Mouse (Mus musculus) gastrocnemius, adult 18-20 months (tissue): ENCODE data around the gene Ess2. TPM values are rescaled to one million over a fixed set of nuclear protein-coding genes. Genes with fewer than 3 reads are reported as not detected.

ENCODE experiments used
- DNase-seq: peaks from one replicate; pipeline ENCODE4 v3.0.0; 2021; ENCODE audit warnings: low spot score
- total RNA-seq, 2 experiments: library from RNA; stranded (reverse); gene quantifications; 2 replicates each; pipeline ENCODE4 v1.2.3; 2021

The Ess2 gene
- total RNA-seq, 2 experiments from 2014 or later: 5.7 to 6.0 TPM

GRCm38 (mm10) chr16:17858592-17858991 lies 52.6 kb downstream of the Ess2 start:
- no peak for DNase-seq

- DNase-seq: no peak
These were observed 54.0 kb downstream of the Ess2 start for GRCm38 (mm10) chr16:17857157-17857556.

- DNase-seq: no peak
These were observed 57.9 kb downstream of the Ess2 start for GRCm38 (mm10) chr16:17853263-17853662.

GRCm38 (mm10) chr16:17851860-17852259 lies 59.3 kb downstream of the Ess2 start:
- no peak for DNase-seq

GRCm38 (mm10) chr16:17851331-17851730 lies 59.8 kb downstream of the Ess2 start:
- DNase-seq: no peak

Other genes with a start within 250 kb of the Ess2 start
- gene Med15, start 178.5 kb downstream of the Ess2 start, total RNA-seq: 10 to 100 TPM; 17.5 to 20.1 TPM
- 10 to 100 TPM; 21.8 to 23.4 TPM for gene Klhl22, start 151.7 kb downstream of the Ess2 start, total RNA-seq
- gene Scarf2, start 114.1 kb downstream of the Ess2 start, total RNA-seq: 1 to 10 TPM; 2.6 to 4.0 TPM
- gene B830017H08Rik, start 78.2 kb downstream of the Ess2 start, total RNA-seq: not detected
- gene Car15, start 73.0 kb downstream of the Ess2 start, total RNA-seq: 1 to 10 TPM in 1 of 2 experiments, under 1 TPM in 1; 0.87 to 1.2 TPM
- gene Gm20518, start 19.7 kb downstream of the Ess2 start, total RNA-seq: under 1 TPM; 0.05 to 0.09 TPM
- gene Tssk1, start 17.1 kb downstream of the Ess2 start, total RNA-seq: under 1 TPM in 1 of 2 experiments, not detected in 1; 0.07 TPM
- 10 to 100 TPM; 20.3 to 21.4 TPM for gene Dgcr2, start 12.8 kb downstream of the Ess2 start, total RNA-seq
- not detected for gene Tssk2, start 12.7 kb downstream of the Ess2 start, total RNA-seq
- gene Gsc2, start 3.7 kb upstream of the Ess2 start, total RNA-seq: not detected
- 1 to 10 TPM; 3.2 to 4.7 TPM for gene Slc25a1, start 16.9 kb upstream of the Ess2 start, total RNA-seq
- not detected for gene Vpreb2, start 69.1 kb upstream of the Ess2 start, total RNA-seq
- gene Dgcr6, start 141.5 kb upstream of the Ess2 start, total RNA-seq: 10 to 100 TPM; 46.9 to 50.4 TPM
- gene Prodh, start 178.9 kb upstream of the Ess2 start, total RNA-seq: 10 to 100 TPM in 1 of 2 experiments, 1 to 10 TPM in 1; 4.6 to 11.1 TPM
- under 1 TPM in 1 of 2 experiments, not detected in 1; 0.11 TPM for gene Rtn4r, start 216.3 kb upstream of the Ess2 start, total RNA-seq